Mouse (Mus musculus) neural tube, postnatal 0 days (tissue): ENCODE measurements around the gene Kctd18. TPM values are rescaled to one million over a fixed set of nuclear protein-coding genes. Genes with fewer than 3 reads are reported as not detected.

Source experiments
- polyA plus RNA-seq: library from polyadenylated mRNA; unstranded; fragments of >200 nt; fragmentation: Nextera tagmentation; extraction: Ambion mirVana; gene quantifications from 2 replicates; pipeline ENCODE4 v1.2.1, GENCODE M21; 2015

Kctd18 gene
- polyA plus RNA-seq: 20.3 and 21.7 TPM in 2 replicates

DNA sequence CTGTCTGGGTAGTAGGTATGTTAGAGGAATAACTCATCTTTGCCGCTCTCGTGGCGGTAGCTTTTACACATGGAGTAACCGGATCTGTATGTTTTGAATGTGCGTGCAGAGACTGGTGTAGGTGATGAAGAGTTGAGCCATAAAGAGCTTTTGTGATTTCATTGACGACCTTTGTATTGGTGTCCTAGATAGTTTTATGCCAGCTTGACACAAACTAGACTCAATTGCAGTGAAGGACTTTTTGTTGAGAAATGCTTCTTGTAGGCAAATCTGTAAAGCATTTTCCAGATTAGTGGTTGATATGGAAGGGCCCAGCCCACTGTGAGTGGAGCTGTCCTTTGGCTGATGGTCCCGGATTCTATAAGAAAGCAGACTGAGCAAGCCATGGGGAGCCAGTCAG, at the start of gene Kctd18:
Gene Kctd18, minus strand, starts transcription at position 101 of the 400 bp plus-strand sequence.

DNA sequence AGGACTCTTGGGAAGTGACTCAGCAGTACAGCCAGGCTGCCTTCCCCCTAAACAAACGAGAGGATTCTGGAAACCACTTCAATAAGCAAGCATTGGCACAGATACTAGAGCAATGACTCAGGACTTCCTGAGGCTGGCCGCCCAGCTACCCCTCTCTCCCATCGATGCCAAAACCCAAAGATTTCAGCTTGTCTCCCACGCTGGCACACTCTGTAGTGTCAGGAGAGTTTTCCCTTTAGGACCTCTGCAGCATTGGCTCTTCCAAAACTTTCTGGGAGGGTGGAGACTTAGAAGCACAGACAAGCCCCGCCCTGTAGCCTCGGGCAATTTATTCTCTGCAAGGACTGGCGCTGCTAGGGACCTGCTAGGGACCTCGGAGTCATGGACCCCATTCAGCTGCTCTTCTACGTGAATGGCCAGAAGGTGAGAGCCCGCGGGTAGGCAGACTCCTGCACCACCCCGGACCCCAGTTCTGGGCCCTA, 10.9 kb upstream of the Kctd18 start, which contains the start of gene Aox1:
Gene Aox1, plus strand, starts transcription at position 296 of the 482 bp plus-strand sequence.

DNA sequence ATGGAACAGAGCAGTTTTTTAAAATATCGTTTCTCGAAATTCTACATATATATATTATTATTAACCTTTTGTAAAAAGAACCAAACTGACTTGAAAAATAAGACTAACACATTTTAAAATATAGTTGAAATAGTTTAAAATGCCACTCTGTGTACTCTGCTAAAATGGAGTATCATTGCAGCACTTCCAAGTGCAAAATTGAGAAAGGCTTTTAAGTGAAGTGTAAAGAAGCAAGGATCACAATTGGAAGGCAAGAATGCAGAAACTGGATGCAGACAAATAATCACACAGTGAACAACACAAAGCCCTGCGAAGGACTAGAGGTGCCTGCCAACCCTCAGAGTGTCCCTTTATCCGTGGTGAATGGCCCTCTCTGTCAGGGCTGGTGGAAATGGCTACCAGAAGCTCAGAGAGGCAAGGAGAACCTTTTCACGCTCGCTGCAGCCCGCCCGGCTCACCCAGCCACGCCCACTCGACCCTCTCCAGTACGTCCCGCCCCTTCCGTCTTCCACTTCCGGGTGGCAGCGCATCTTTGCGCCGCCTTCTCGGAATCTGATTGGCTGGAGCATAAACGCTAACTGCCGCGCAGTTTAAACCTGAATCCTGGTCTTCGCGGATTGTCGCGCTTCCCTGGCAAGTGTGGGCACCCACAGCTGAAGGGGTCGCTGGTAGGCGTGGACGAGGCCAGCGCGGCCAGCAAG, 23.2 kb downstream of the Kctd18 start, which contains the start of gene Sgo2a:
Gene Sgo2a, plus strand, starts transcription at position 540 of the 701 bp plus-strand sequence.

Other genes starting within 250 kb of the Kctd18 start
- 83.8 and 87.7 TPM in 2 replicates for gene Spats2l, start 244.8 kb downstream of the Kctd18 start, polyA plus RNA-seq
- 2.1 and 2.2 TPM in 2 replicates for gene Sgo2a, start 23.0 kb downstream of the Kctd18 start, polyA plus RNA-seq
- 0.68 and 0.72 TPM in 2 replicates for gene Aox1, start 11.0 kb upstream of the Kctd18 start, polyA plus RNA-seq
- gene Aox3, start 94.2 kb upstream of the Kctd18 start, polyA plus RNA-seq: 0.28 and 1.1 TPM in 2 replicates
- gene Aox4, start 191.4 kb upstream of the Kctd18 start, polyA plus RNA-seq: 0.35 and 0.87 TPM in 2 replicates